Mouse (Mus musculus) testis, adult 2 months (tissue): ENCODE results near the gene Atf6.

ENCODE experiments used
- CTCF ChIP-seq: fragments of 200-500 bp; IDR thresholded peaks from 2 replicates; pipeline ENCODE4 v1.5.1; 2012; ENCODE audit warnings: low read depth, mild to moderate bottlenecking, inconsistent platforms, low read length, moderate library complexity; ENCODE audit not compliant: control insufficient read depth, insufficient read depth, insufficient replicate concordance
- POLR2A ChIP-seq: fragments of 200-500 bp; IDR thresholded peaks from 2 replicates; pipeline ENCODE4 v1.6.1; 2012; ENCODE audit warnings: low read depth, mild to moderate bottlenecking, inconsistent platforms, low read length, moderate library complexity; ENCODE audit not compliant: control insufficient read depth

- TF ChIP-seq CTCF (no peak), POLR2A (no peak)
Observed at GRCm38 (mm10) chr1:170691301-170691700, 176.3 kb downstream of the Atf6 start.
